Mouse (Mus musculus): ENCODE data around the gene Plcd3. TPM values are rescaled to one million over a fixed set of nuclear protein-coding genes. Genes with fewer than 3 reads are reported as not detected.

Gene Plcd3
- polyA plus RNA-seq, 1 experiment, result 0.17 TPM

DNA sequence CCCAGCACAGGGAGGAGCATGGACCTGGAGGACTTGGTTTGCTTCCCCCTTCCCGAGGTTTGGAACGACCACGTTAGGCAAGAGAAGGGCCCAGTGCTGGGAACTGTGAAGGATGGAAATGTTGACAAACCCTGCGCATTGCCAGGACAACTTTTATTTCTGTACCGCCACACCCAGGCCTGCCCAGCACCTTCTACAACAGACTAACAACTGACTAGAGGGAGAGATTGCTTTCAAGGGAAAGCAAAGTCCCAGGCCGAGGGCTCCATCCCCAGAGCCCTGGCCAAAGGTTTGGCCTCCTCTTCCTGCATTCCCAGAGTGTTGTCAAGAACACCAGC is 39.3 kb upstream of the Plcd3 start:
- Histone ChIP-seq H3K36me3 (ENCODE audit: control insufficient read depth) (peaks cover 39% of the 10 kb centered on the region), H3K9me3 (ENCODE audit: control insufficient read depth, low read length) (no peaks in the 10 kb centered on the region), H3K27me3 (ENCODE audit: control insufficient read depth) (no peaks in the 10 kb centered on the region), H3K4me1 (ENCODE audit: control insufficient read depth) (peaks cover 36% of the 10 kb centered on the region), H3K4me3 (replicated peaks) (no peak overlapping the region)
- TF ChIP-seq GATA1 (IDR thresholded peaks at IDR 0.05; ENCODE audit: low read length) (no peak), TAL1 (IDR thresholded peaks at IDR 0.05; ENCODE audit: low read length) (no peak)

DNA sequence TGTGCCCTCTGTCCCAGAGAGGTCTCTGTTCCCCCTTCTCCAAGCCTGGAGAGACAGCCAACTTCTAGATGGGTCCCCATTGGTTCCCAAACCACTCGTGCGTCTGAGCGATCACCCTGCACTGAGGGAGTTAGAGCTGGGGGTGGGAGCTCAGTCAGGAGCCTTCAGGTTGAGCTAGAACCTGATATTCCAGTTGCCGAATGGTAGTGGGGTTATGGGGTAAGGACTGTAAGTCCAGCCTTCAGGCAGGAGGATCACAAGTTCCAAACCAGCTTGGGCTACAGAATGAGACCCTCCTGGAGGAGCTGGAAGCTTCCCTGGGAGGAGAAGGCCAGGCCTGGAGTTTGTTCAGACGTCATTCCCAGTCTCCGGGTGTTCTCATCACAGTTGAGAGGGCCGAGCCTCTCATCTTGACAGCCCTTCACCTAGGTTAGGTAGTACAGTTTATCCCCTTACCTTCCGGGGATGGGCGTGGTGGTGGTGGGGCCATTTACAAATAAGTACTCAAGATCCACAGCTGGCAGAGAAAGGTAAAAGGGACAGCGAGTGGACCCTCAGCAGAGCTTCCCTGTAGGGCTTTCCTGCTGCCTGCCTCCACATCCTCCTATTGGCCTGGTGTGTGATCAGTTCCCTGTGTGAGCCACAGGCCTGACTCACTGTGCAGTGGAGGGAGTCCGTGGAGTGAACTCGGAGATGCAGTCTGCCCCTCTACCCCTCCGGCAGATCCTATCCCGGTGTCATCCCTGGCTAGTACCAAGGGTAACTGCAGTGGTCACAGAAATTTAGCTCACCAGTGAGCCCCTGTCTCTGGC is 38.7 kb upstream of the Plcd3 start:
- no peaks in the 10 kb centered on the region for H3K27me3 ChIP-seq (ENCODE audit: control insufficient read depth)
- H3K4me3 ChIP-seq (replicated peaks), result no peak overlapping the region
- no peak for TF ChIP-seq GATA1 (IDR thresholded peaks at IDR 0.05; ENCODE audit: low read length)
- TF ChIP-seq TAL1 (IDR thresholded peaks at IDR 0.05; ENCODE audit: low read length), result no peak
- H3K4me1 ChIP-seq (ENCODE audit: control insufficient read depth), result peaks cover 39% of the 10 kb centered on the region
- H3K36me3 ChIP-seq (ENCODE audit: control insufficient read depth), result peaks cover 43% of the 10 kb centered on the region
- H3K9me3 ChIP-seq (ENCODE audit: control insufficient read depth, low read length), result no peaks in the 10 kb centered on the region

DNA sequence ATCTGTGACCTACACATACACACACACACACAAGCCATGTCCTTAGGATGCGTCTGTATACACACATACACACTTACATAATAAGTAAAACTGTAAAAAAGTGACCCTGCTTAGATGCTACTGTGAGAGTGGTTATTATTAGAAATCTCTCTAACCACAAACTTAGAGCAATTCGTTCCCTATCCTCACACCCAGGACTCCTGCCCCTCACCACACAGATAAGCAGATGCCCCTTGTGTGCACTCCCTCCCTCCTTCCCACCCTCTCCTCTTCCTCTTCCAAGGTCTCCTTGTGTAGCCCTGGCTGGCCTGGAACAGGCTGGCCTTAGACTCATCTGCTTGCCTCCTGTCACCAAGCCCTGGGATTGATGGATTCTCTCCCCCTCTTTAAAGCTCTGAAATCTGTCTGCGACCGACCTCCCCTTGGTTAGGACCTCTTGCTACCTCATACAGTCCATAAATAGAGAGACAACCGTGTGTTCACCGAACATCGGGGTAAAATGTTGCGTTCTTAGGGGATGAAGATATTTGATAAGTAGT is 34.6 kb upstream of the Plcd3 start:
- Histone ChIP-seq H3K36me3 (ENCODE audit: control insufficient read depth) (peaks cover 45% of the 10 kb centered on the region), H3K9me3 (ENCODE audit: control insufficient read depth, low read length) (no peaks in the 10 kb centered on the region), H3K4me1 (ENCODE audit: control insufficient read depth) (peaks cover 47% of the 10 kb centered on the region), H3K4me3 (replicated peaks) (peak overlapping the region; percentile 3), H3K27me3 (ENCODE audit: control insufficient read depth) (no peaks in the 10 kb centered on the region)
- TF ChIP-seq GATA1 (IDR thresholded peaks at IDR 0.05; ENCODE audit: low read length) (no peak), TAL1 (IDR thresholded peaks at IDR 0.05; ENCODE audit: low read length) (no peak)

DNA sequence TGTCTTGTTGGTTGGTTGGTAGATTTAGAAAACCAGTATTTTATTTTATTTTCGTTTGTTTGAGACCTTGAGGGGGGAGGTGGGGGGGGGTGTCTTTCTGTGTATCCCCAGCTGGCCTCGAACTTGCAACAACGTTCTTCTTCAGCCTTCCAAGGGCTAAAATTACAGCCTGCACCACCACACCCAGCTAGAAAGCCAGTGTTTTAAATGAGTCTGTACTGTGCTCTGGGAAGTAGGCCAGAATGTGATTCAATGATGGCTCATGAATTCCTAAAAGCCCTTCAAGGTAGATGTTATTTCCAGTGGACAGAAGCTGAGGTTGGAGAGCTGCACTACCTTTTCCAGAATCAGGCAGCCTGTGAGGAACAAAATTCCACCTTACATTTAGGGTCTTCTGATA is 32.8 kb upstream of the Plcd3 start:
- peaks cover 58% of the 10 kb centered on the region for H3K4me1 ChIP-seq (ENCODE audit: control insufficient read depth)
- TF ChIP-seq TAL1 (IDR thresholded peaks at IDR 0.05; ENCODE audit: low read length), result no peak
- TF ChIP-seq GATA1 (IDR thresholded peaks at IDR 0.05; ENCODE audit: low read length), result no peak
- H3K9me3 ChIP-seq (ENCODE audit: control insufficient read depth, low read length), result no peaks in the 10 kb centered on the region
- H3K27me3 ChIP-seq (ENCODE audit: control insufficient read depth), result no peaks in the 10 kb centered on the region
- H3K36me3 ChIP-seq (ENCODE audit: control insufficient read depth), result peaks cover 45% of the 10 kb centered on the region
- peak overlapping the region; percentile 79 for H3K4me3 ChIP-seq (replicated peaks)

DNA sequence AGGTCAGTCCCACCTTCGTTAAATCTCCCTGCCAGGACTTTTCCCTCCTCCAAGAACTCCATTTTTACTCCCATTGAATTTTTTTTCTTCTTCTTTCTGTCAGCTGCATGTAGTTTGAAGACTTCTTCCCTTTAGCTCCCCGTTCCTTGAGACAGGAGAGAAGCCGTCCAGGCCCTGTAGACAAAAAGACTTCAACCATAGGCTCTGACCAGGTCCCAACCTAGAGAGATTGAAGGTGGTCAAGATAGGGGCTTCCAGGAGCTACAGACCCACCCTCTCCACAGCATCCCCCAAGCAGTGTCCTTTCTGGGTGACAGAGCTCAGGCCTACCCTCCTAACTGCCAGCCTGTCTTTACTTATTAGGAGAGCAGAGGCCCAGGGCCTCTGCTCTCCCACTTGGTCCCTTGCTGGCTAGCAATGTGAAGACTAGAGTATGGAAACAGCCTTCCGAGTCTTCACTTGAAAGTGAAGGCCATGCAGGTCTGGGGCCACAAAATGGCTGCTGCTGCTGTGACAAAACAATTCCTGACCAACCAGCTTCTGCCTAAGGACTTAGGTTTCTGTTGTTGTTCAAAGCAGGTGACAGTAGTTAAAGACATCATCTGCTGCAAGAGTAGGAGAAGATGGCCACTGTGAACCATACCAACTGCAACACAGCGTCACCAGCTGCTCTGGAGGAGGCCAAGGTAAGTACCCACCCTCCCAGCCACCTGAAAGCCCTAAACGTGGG is 32.2 kb upstream of the Plcd3 start:
- Histone ChIP-seq H3K9me3 (ENCODE audit: control insufficient read depth, low read length) (no peaks in the 10 kb centered on the region), H3K27me3 (ENCODE audit: control insufficient read depth) (no peaks in the 10 kb centered on the region), H3K4me1 (ENCODE audit: control insufficient read depth) (peaks cover 58% of the 10 kb centered on the region), H3K4me3 (replicated peaks) (peak overlapping the region; percentile 79), H3K36me3 (ENCODE audit: control insufficient read depth) (peaks cover 44% of the 10 kb centered on the region)
- no peak for TF ChIP-seq GATA1 (IDR thresholded peaks at IDR 0.05; ENCODE audit: low read length)
- no peak for TF ChIP-seq TAL1 (IDR thresholded peaks at IDR 0.05; ENCODE audit: low read length)

DNA sequence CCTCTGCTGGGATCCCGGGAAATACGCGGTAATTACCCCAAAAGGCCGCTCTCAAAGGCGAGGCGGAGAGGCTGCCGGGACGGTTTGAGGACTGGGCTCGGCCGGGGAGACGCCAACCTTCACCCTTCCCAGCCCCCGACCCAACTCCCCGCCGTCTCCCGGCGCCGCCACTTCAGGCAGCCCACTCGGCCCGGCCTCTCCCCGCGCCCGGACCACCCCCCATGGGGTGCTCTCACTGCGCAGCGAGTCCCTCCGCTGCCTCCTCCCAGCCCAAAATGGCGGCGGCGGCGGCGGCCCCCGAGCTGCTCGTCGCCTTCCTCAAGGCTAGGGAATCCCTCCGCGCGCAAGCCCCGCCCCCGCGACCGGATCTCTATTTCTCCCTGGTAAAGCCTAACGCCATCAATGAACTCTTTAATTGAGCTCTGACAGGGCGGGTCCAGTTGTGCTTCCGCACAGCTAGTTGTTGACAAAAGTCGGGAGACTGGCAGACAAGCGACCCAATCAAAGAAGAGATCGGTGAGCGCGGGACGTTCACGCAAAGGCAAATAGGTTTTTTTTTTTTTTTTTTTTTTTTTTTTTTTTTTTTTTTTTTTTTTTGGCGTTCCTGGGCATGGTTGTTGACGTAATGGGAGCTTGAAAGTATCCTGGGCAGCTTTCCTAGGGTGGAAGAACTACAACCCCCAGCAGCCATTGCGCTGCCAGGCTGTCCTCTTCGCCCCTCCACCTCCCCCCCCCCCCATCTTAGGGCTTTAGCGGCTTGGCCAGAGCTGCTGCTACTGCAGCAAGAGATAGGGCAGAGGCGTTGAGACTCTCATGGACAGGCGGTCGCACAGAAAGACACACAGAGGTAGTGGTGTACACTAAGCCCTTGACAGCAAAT is 31.4 kb upstream of the Plcd3 start:
- Histone ChIP-seq H3K9me3 (ENCODE audit: control insufficient read depth, low read length) (no peaks in the 10 kb centered on the region), H3K4me1 (ENCODE audit: control insufficient read depth) (peaks cover 58% of the 10 kb centered on the region), H3K4me3 (replicated peaks) (peak overlapping the region; percentile 79), H3K27me3 (ENCODE audit: control insufficient read depth) (no peaks in the 10 kb centered on the region), H3K36me3 (ENCODE audit: control insufficient read depth) (peaks cover 37% of the 10 kb centered on the region)
- no peak for TF ChIP-seq TAL1 (IDR thresholded peaks at IDR 0.05; ENCODE audit: low read length)
- no peak for TF ChIP-seq GATA1 (IDR thresholded peaks at IDR 0.05; ENCODE audit: low read length)

DNA sequence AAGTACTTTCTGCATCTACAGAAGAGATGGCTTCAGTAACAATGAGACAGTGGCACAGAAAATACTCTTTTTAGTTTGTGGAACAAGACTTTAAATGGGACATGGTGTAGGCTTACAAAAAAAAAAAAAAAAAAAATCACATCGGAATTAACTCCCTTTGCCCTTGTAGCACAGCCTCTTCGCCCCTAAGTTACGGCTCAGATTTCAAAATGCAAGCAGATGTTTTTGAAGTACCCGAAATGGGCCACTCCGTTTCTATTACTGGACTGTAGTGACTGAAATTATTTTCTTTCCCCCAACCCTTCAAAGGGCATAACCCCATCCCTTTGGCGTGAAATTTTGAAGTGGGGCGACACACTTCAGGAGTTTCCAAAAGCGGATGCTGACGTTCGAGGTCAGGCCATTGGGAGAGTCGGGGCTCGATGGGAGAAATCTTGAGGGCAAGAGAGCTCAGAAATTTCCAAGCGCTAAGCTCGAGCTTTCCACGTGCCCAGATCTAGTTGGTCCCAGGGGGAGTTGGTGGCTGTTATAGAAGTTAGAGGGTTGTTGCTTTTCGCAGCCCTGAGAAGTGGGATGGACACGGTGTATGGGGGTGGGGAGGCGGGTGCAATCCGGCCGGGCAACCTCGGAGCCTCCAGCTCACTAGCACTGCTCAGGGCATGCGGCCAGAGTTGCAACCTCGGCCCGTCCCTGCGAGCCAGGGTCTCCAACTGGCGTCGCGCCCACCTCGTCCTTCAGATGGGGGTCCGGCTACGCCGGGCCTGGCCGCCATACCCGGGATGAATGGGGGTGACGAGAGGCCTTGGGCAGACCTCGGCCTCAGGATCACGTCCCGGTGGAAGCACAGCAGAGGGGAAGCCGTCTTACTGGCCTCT is 30.5 kb upstream of the Plcd3 start, which contains the start of gene Hexim2:
TSS of gene Hexim2 (plus strand) at position 729 of the 875 bp plus-strand sequence.
- H3K36me3 ChIP-seq (ENCODE audit: control insufficient read depth), result peaks cover 32% of the 10 kb centered on the region
- H3K9me3 ChIP-seq (ENCODE audit: control insufficient read depth, low read length), result no peaks in the 10 kb centered on the region
- H3K27me3 ChIP-seq (ENCODE audit: control insufficient read depth), result no peaks in the 10 kb centered on the region
- peaks cover 58% of the 10 kb centered on the region for H3K4me1 ChIP-seq (ENCODE audit: control insufficient read depth)
- no peak for TF ChIP-seq GATA1 (IDR thresholded peaks at IDR 0.05; ENCODE audit: low read length)
- no peak for TF ChIP-seq TAL1 (IDR thresholded peaks at IDR 0.05; ENCODE audit: low read length)
- peak within 1 kb of the TSS; percentile 79 for H3K4me3 ChIP-seq (replicated peaks)

DNA sequence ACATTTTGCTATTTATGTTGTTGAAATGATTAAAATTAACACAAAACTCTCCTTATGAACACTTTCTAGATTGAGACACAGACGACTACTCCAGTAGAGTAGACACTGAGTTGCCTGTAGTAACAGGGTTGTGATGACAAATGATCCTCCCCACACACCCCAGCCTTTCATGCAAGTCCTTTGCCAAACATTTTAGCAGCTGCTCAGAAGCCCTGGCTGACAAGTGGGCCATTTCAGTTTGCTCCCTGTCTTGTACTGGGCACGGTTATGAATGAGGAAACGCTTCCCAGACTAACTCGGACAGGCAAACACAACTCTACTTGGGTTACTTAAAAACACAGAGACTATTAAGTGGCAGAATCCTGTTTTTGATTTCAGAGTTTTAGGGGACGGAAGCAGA is 18.9 kb upstream of the Plcd3 start:
- Histone ChIP-seq H3K27me3 (ENCODE audit: control insufficient read depth) (peaks cover 4% of the 10 kb centered on the region), H3K9me3 (ENCODE audit: control insufficient read depth, low read length) (no peaks in the 10 kb centered on the region), H3K4me1 (ENCODE audit: control insufficient read depth) (peaks cover 32% of the 10 kb centered on the region), H3K36me3 (ENCODE audit: control insufficient read depth) (peaks cover 12% of the 10 kb centered on the region), H3K4me3 (replicated peaks) (no peak overlapping the region)
- TF ChIP-seq TAL1 (IDR thresholded peaks at IDR 0.05; ENCODE audit: low read length) (no peak), GATA1 (IDR thresholded peaks at IDR 0.05; ENCODE audit: low read length) (no peak)
